Mouse (Mus musculus) myocyte (in vitro differentiated cells): Measurements from ENCODE around the gene Olfr827. TPM values are rescaled to one million over a fixed set of nuclear protein-coding genes. Genes with fewer than 3 reads are reported as not detected.
A peak's percentile ranks its signal among the peaks of the same experiment; 100 is the strongest.

Experiments
- H3K27me3 ChIP-seq: one replicate; pipeline ENCODE4 v1.6.1; 2011; ENCODE audit not compliant: control insufficient read depth, insufficient read depth, insufficient read length
- H3K36me3 ChIP-seq: one replicate; pipeline ENCODE4 v1.6.1; 2011; ENCODE audit not compliant: control insufficient read depth, insufficient read depth
- H3K4me2 ChIP-seq: one replicate; pipeline ENCODE4 v1.6.1; 2011; ENCODE audit warnings: low read depth, control low read depth
- H3K4me3 ChIP-seq: one replicate; pipeline ENCODE4 v1.5.1; 2011; ENCODE audit warnings: mild to moderate bottlenecking, control low read depth, moderate library complexity
- H3K79me2 ChIP-seq: one replicate; pipeline ENCODE4 v1.6.1; 2011; ENCODE audit not compliant: control insufficient read depth, insufficient read depth
- H3ac ChIP-seq: one replicate; pipeline ENCODE4 v1.6.1; 2011; ENCODE audit not compliant: control insufficient read depth, insufficient read length
- CEBPB ChIP-seq: IDR thresholded peaks from 2 replicates; pipeline ENCODE4 v1.6.1; 2011; ENCODE audit warnings: mild to moderate bottlenecking, moderate library complexity; ENCODE audit not compliant: poor library complexity, insufficient read depth, severe bottlenecking
- E2F4 ChIP-seq: IDR thresholded peaks from one replicate; pipeline ENCODE4 v1.6.1; 2011; ENCODE audit warnings: mild to moderate bottlenecking, control low read depth, moderate library complexity; ENCODE audit not compliant: insufficient read depth
- MAX ChIP-seq: IDR thresholded peaks from one replicate; pipeline ENCODE4 v1.6.1; 2011; ENCODE audit warnings: low read depth, mild to moderate bottlenecking, control low read depth
- MYOD1 ChIP-seq, 3 experiments: IDR thresholded peaks; one replicate each; pipeline ENCODE4 v1.6.1; 2011; ENCODE audit warnings: control low read depth in 2 of 3, low read depth in 2 of 3, mild to moderate bottlenecking in 2 of 3, moderate library complexity in 1 of 3; ENCODE audit not compliant: insufficient read length in 2 of 3, control insufficient read depth in 1 of 3
- MYOG ChIP-seq, 3 experiments: IDR thresholded peaks; one replicate each; pipeline ENCODE4 v1.6.1; 2011; ENCODE audit warnings: control low read depth in 2 of 3, low read depth in 2 of 3, mild to moderate bottlenecking in 2 of 3; ENCODE audit not compliant: insufficient read length in 2 of 3, control insufficient read depth in 1 of 3, insufficient read depth in 1 of 3
- POLR2A ChIP-seq: IDR thresholded peaks from one replicate; pipeline ENCODE4 v1.6.1; 2011; ENCODE audit warnings: low read depth, mild to moderate bottlenecking, control low read depth, moderate library complexity; ENCODE audit not compliant: insufficient read length
- POLR2AphosphoS2 ChIP-seq: IDR thresholded peaks from one replicate; pipeline ENCODE4 v1.6.1; 2011; ENCODE audit warnings: low read depth, control low read depth; ENCODE audit not compliant: insufficient read length
- REST ChIP-seq: IDR thresholded peaks from one replicate; pipeline ENCODE4 v1.6.1; 2011; ENCODE audit warnings: mild to moderate bottlenecking, control low read depth, moderate library complexity; ENCODE audit not compliant: insufficient read depth, insufficient read length
- SRF ChIP-seq: IDR thresholded peaks from one replicate; pipeline ENCODE4 v1.6.1; 2011; ENCODE audit warnings: low read depth; ENCODE audit not compliant: control insufficient read depth, insufficient read length
- TCF12 ChIP-seq: IDR thresholded peaks from one replicate; pipeline ENCODE4 v1.6.1; 2011; ENCODE audit warnings: mild to moderate bottlenecking, control low read depth; ENCODE audit not compliant: poor library complexity, insufficient read depth, severe bottlenecking
- TCF3 ChIP-seq: IDR thresholded peaks from one replicate; pipeline ENCODE4 v1.6.1; 2011; ENCODE audit warnings: low read depth, control low read depth; ENCODE audit not compliant: insufficient read length
- USF1 ChIP-seq: IDR thresholded peaks from one replicate; pipeline ENCODE4 v1.6.1; 2011; ENCODE audit warnings: low read depth, mild to moderate bottlenecking, control low read depth, moderate library complexity
- polyA plus RNA-seq: library from polyadenylated mRNA; unstranded; fragments of >200 nt; fragmentation: generic; extraction: Trizol; gene quantifications from one replicate; pipeline ENCODE4 v1.2.1, GENCODE M21; 2012; ENCODE audit warnings: missing spikeins

Gene Olfr827
- polyA plus RNA-seq = not detected

DNA sequence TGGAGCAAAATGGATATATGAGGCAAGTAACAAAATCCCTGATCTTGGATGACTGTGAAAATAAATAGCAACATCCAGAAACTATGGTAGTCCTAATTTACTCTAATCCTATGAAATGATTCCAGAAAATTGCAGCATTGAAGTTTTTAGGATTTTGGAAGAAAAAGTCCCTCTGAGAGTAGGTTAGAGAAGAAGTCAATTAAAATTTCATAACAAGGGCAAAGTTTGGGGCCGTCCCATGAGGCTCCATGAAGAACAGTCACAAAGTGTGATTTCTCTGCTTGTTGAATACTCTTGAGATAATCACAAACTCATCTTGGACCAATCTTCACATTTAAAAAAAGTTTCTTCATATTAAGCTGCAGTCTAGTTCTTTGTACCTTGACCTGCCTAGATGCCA lies at the start of gene Olfr827:
Gene Olfr827 (minus strand): TSS at position 101 of the 400 bp plus-strand sequence.
- H3K36me3 ChIP-seq = no peaks in the 10 kb centered on the region
- no peak within 1 kb of the TSS for H3ac ChIP-seq
- no peaks in the 10 kb centered on the region for H3K79me2 ChIP-seq
- H3K27me3 ChIP-seq = no peaks in the 10 kb centered on the region
- no peak within 1 kb of the TSS for H3K4me3 ChIP-seq
- TF ChIP-seq POLR2AphosphoS2 (no peak), SRF (no peak), MAX (no peak), MYOG (IDR thresholded peaks at IDR 0.05; ENCODE audit: control insufficient read depth in 1 of 3, insufficient read depth in 1 of 3, insufficient read length in 2 of 3, low read depth in 2 of 3) (no peak), CEBPB (no peak), TCF12 (no peak), TCF3 (no peak), USF1 (no peak), E2F4 (no peak), MYOD1 (IDR thresholded peaks at IDR 0.05; ENCODE audit: control insufficient read depth in 1 of 3, insufficient read length in 2 of 3, low read depth in 2 of 3) (no peak), REST (no peak), POLR2A (no peak)
- H3K4me2 ChIP-seq = no peak within 1 kb of the TSS

GRCm38 (mm10) chr10:130263203-130263602 lies 49.0 kb upstream of the Olfr827 start:
- H3K4me2 ChIP-seq = no peak overlapping the region
- no peak for TF ChIP-seq SRF
- TF ChIP-seq MAX = no peak
- no peak for TF ChIP-seq REST
- no peak for TF ChIP-seq MYOG (IDR thresholded peaks at IDR 0.05; ENCODE audit: control insufficient read depth in 1 of 3, insufficient read depth in 1 of 3, insufficient read length in 2 of 3, low read depth in 2 of 3)
- TF ChIP-seq TCF3 = no peak
- TF ChIP-seq TCF12 = no peak
- TF ChIP-seq USF1 = no peak
- no peak for TF ChIP-seq POLR2AphosphoS2
- no peak for TF ChIP-seq MYOD1 (IDR thresholded peaks at IDR 0.05; ENCODE audit: control insufficient read depth in 1 of 3, insufficient read length in 2 of 3, low read depth in 2 of 3)
- TF ChIP-seq E2F4 = no peak
- TF ChIP-seq POLR2A = no peak
- no peaks in the 10 kb centered on the region for H3K36me3 ChIP-seq
- no peak overlapping the region for H3K4me3 ChIP-seq
- no peak overlapping the region for H3ac ChIP-seq
- H3K27me3 ChIP-seq = no peaks in the 10 kb centered on the region
- H3K79me2 ChIP-seq = no peaks in the 10 kb centered on the region

GRCm38 (mm10) chr10:130259483-130259882 lies 45.3 kb upstream of the Olfr827 start:
- no peaks in the 10 kb centered on the region for H3K79me2 ChIP-seq
- no peaks in the 10 kb centered on the region for H3K27me3 ChIP-seq
- no peak overlapping the region for H3K4me3 ChIP-seq
- H3ac ChIP-seq = no peak overlapping the region
- H3K36me3 ChIP-seq = no peaks in the 10 kb centered on the region
- no peak overlapping the region for H3K4me2 ChIP-seq
- peak; percentile 78 for TF ChIP-seq TCF3
- no peak for TF ChIP-seq USF1
- peak; percentile 38 to 87 (median 83) for TF ChIP-seq MYOD1 (IDR thresholded peaks at IDR 0.05; ENCODE audit: control insufficient read depth in 1 of 3, insufficient read length in 2 of 3, low read depth in 2 of 3)
- TF ChIP-seq MYOG (IDR thresholded peaks at IDR 0.05; ENCODE audit: control insufficient read depth in 1 of 3, insufficient read depth in 1 of 3, insufficient read length in 2 of 3, low read depth in 2 of 3) = peak; percentile 13 to 90 (median 63)
- no peak for TF ChIP-seq REST
- no peak for TF ChIP-seq SRF
- TF ChIP-seq MAX = no peak

DNA sequence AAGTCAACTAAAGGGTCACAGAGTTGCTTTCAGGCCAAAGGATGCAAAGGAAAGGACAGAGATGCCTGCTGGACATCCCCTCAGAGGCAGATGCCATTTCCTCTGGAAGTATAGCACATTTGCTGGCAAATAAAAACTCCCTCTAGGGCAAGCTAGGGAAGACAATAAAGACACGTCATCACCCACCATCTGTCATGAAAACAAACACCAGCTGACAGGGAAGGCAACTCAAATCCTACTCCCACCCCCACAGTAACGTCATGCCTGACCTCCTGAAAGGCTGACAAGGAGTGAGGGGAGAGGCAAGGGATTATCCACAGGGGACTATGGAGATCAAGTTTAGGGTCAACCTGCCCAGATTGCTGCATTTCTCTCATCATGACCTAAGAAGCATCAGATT lies 30.1 kb upstream of the Olfr827 start:
- Histone ChIP-seq H3K4me2 (no peak overlapping the region), H3K79me2 (no peaks in the 10 kb centered on the region), H3K36me3 (no peaks in the 10 kb centered on the region), H3ac (no peak overlapping the region), H3K4me3 (no peak overlapping the region), H3K27me3 (no peaks in the 10 kb centered on the region)
- TF ChIP-seq TCF3 = no peak
- no peak for TF ChIP-seq MAX
- peak in 1 of 3 experiments; percentile 55 for TF ChIP-seq MYOD1 (IDR thresholded peaks at IDR 0.05; ENCODE audit: control insufficient read depth in 1 of 3, insufficient read length in 2 of 3, low read depth in 2 of 3)
- no peak for TF ChIP-seq SRF
- no peak for TF ChIP-seq E2F4
- TF ChIP-seq REST = no peak
- TF ChIP-seq POLR2A = no peak
- TF ChIP-seq TCF12 = no peak
- TF ChIP-seq MYOG (IDR thresholded peaks at IDR 0.05; ENCODE audit: control insufficient read depth in 1 of 3, insufficient read depth in 1 of 3, insufficient read length in 2 of 3, low read depth in 2 of 3) = peak in 1 of 3 experiments; percentile 23
- TF ChIP-seq CEBPB = no peak
- no peak for TF ChIP-seq USF1
- no peak for TF ChIP-seq POLR2AphosphoS2
